Mouse (Mus musculus) cerebellum, adult 9-11 months (tissue): ENCODE measurements at regions not wholly inside any gene's neighbourhood (a gene's known extent, or its start where the extent isn't known, plus 50 kb on each side); places are given as distances from the start of the nearest gene placed in this dataset.

Experiments
- DNase-seq: peaks from one replicate; pipeline ENCODE4 v3.0.0; 2022

DNA sequence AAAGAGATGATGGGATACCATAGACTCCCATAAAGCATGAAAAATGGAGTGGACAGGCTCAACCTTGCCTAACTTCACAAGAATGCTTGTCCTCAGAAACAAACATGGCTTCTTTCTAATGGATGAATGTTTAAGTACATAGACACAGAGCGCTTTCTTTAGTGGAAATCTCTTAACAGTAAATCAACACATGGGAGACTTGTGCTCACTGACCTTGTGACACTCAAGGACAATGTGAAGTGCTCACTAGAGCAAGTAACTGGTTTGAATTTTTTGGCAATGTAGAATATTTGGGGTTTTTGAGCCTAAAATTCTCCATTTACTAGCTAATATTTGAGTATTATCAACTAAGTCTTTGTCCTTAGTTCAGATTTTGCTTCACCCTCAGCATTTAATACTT, 88.0 kb downstream of the Tent5c start:
- DNase-seq = no peak

DNA sequence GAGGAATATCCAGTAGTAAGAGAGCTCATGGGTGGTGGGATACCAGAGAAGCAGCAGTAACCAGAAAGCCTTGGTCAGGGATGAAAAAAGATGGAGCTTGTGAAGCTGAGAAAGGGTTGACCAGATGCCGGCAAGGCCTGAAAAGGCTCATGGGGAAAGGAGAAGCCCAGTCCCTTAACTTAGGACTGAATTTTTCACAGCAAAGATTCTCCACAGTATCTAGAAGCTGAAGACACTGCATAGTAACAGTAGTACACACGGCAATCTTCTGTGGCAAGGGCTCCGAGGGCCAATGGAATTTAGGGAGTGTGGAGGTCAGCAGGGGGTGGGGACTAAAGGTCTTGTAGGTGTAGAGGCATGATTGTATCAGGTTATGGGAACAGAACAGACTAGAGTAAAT, 91.6 kb downstream of the Tent5c start:
- DNase-seq = no peak

DNA sequence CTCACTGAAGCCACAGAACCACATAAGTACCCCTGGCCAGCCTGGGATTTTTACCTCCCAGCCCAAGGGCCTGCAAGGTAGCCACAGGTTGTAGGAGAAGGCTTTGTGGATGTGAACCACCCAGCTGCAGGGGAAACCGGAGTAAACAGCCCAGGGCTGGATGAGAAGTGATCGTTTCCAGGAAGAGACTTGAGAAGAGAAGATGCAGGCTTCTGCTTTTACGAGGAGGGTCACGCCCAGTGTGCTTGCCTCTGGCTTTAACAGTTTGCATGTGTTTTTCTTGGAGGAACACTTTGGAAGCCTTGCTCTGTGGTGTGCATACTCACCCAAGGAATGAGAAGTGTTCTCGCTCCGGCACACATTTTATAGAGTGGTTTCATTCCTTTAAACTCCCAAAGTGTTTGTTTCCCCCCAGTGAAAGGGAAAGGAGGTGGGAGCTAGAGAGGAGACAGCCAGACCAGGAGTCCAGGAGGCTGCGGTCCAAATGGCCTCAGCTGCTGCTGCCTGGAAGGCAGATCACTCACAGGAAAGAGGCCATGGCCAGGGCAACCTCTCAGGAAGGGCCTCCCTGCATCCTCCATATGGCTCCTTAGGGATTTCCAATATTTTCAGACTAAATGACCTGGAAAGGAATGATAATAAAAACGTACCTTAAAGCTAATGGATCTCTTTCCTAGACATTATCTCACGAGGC, 94.1 kb downstream of the Tent5c start:
- DNase-seq = no peak

DNA sequence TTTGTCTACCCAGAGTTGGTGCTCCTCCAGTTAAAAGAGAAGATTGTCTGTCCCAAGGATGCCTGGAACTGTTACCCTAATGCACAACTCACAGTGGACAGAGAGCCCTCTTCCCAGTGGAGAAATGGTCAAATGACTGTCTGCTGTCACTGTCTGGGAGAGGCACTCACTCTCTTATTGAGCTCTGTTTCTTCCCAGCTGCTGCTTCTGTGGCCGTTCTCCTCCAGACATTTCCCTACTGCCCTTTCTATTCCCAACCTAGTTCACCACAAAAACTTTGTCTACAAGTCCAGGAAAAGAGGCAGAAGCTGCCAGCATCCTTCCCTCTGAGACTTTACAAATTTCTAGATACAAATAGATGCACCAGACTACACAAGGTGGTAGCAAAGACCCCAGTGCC, 95.2 kb downstream of the Tent5c start:
- no peak for DNase-seq

DNA sequence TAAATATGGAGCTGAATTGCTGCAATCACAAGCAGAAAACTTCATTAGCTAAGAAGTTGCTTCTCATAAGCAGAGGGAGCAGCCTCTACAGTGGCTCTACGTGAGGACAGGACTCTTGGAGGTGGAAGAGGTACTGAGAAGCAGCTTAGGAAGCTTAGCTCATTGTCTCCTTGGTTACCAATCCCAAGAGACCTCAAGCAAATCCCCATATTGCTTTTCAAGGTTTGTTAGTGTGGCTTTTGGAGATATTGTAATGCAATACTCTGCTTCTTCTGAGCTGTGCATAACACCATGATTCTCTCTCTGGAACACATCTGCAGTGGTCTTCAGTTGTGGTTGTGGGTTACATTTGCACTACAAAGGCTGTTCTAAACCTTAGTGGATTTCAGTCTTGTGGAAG, 106.9 kb downstream of the Tent5c start:
- no peak for DNase-seq

GRCm38 (mm10) chr3:100381363-100381762, 107.8 kb downstream of the Tent5c start:
- no peak for DNase-seq

GRCm38 (mm10) chr3:100376162-100376561, 113.0 kb downstream of the Tent5c start:
- no peak for DNase-seq

- DNase-seq = no peak
Observed at GRCm38 (mm10) chr3:100366884-100367840, 122.0 kb downstream of the Tent5c start.

- no peak for DNase-seq
Observed at GRCm38 (mm10) chr3:100366447-100366846, 122.7 kb downstream of the Tent5c start.

DNA sequence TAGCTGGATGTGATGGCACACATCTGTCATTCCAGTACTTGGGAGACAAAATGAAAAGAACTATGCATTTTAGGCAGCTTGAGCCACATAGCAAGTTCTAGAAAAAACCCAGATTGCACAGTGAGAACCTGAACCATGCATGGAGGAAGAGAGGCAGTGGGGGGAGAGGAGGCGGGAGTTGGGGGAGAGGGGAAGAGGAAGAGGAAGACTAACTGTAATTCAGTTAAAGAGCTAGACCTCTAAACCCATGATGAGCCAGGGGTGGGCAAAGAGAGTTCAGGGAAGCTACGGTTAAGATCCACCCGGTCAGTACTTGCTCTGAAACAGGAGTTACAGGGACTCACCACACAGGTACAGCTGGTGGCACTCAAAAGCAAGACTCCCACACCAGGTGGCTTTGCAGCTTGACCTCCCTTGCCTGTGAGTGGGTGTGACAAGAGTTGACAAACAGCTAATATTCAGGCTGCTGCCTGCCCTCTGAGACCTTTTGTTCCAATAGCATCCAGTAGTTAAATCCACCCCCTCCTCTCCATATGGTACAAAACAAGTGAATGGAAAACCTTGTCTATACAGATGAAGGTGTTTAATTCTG, 123.7 kb downstream of the Tent5c start:
- no peak for DNase-seq

DNA sequence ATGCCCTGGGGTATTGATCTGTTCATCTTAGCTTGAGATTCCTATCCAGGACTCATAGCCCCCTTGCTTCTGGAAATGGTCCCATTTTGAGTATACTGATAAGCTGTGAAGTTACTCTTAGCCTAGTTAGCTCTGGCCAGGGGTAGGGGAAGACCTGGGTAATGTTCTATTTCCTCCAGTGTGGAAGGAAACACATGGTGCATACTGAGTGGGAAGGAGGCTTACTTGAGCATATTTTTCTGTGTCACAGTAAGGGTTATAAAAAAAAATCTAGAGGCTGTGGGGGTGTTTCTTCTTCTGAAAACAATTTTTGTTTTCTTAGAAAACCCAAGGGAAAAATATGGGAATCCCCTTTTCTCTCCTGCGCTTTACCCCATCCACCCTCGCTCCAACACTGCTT, 124.4 kb downstream of the Tent5c start:
- no peak for DNase-seq

DNA sequence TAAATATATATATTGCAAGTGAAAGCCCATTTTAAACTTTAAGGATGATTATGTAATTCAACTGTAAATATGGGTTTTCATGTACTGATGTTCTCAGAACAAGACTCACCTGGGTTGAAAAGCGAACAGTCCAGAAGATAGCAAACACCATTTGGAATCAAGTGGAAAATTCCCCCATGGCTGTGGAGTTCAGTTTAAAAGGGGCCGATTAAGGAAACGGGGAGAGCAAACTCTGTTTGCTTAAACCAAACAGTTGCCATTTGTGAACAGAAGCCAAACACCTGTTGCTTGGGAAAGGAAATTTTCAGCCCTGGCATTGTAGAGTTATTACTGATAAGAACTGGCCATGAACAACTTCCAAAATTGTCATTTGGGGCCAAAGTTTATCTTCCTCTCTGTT, 126.1 kb downstream of the Tent5c start:
- no peak for DNase-seq

DNA sequence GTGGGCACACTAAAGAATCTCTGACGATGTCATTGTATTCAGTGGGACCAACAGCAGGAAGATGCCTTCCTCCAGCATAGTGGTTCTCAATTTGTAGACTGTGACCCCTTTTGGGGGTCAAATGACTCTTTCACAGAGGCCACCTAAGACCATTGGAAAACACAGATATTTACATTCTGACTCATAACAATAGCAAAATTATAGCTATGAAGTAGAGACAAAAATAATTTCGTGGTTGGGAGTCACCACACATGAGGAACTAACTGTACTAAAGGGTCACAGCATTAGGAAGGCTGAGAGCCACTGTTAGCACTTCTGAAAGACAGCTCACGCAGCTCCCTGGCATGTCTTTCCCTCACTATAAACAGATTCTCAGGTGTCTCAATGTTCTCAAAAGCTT, 129.1 kb downstream of the Tent5c start:
- no peak for DNase-seq

GRCm38 (mm10) chr3:100359036-100359435, 130.1 kb downstream of the Tent5c start:
- peak; percentile 7 for DNase-seq

DNA sequence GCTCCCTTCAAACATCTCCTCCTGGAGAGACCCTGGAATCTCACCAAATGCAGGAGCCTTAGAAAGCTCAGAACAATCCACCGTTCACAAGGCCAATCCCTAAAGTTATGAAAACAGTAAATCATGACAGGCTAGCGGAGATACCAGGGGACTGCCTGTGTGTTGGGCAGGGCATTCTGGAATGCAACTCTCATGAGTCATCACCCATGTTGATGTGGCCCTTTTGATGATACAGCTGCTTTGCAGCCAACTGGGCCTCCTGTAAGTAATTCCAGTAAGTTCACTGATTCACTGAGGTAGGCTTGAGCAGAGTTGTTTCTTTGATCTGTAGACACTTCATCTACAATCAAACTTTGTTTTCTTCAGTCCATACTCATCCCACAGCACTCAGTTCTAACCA, 155.6 kb downstream of the Tent5c start:
- DNase-seq = no peak

DNA sequence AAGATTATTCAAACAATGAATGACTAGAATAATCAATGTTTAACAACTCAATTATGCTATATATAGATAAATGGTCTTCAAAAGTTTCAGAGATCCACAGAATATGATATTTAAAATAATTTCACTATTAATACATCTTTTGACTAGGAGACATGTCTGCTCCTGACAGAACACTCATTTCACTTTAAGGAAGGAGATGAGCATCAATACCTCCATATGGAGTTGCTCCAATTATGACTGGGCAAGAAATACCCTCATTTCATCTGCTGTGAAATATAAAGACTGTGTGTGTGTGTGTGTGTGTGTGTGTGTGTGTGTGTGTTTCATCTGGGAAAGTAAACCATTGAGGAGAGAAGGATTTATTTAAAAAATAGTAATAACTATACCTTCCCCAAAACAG, 156.2 kb upstream of the Wdr3 start:
- DNase-seq = no peak

DNA sequence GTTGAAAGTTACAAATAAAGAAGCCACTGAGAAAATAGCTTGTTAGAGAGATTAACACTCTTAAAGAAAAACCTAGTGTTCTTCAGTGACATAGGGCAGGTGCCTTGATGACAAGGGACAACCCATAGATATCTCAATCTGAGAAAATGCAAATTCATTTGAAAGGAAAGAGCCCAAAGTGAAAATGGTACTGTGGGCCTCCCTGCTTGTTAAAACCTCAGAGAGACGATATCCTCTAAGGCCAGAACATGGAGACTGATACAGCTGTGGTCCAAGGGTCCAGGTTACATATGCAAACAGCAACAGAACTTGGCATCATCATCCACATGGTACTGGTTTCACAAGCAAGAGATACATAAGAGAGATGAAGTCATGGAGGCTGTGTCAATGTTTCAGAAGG, 125.6 kb upstream of the Wdr3 start:
- DNase-seq = no peak

DNA sequence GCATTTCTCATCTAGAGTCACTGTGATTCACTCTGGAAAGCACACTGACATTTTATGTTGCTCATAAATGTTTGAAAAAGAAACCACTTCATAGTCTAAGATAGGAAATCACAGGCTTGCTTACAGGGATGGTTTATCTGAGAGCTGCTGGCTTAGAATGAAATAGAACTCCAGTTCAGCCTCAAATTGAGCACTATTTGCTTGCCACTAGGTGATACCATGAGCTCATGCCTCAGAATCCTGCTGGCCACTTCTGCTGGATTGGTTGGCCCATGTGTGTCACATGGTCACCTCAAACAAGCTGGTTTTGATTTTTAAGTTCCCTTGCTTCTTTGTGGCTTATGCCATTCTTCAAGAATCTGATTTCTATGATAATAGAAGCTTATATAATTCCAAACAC, 104.8 kb upstream of the Wdr3 start:
- no peak for DNase-seq

DNA sequence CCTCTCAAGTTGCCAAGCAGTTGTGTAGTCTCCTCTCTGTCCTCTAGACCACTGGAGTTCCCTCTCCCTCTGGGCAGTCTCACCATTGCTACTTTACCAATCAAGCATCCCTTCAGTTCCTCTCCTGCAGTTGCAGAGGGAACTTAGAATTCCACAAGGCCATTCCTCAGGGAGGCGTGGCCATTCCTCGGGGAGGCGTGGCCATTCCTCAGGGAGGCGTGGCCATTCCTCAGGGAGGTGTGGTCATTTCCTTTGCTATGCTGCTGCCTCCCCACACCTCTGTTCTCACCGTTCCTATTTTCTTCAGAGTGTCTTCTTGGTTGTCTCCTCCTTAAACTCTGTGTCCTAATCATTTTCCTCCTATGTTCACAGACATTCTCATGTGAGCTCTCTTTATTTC, 102.8 kb upstream of the Wdr3 start:
- DNase-seq = no peak
